Mouse (Mus musculus): ENCODE results near the gene Gm28539.

- TF ChIP-seq CTCF (IDR thresholded peaks at IDR 0.05; ENCODE audit: low read depth), result no peak
- TF ChIP-seq EP300 (IDR thresholded peaks at IDR 0.05; ENCODE audit: low read depth), result no peak
These were observed 150.5 kb downstream of the Gm28539 start for GRCm38 (mm10) chr16:18986860-18987259.

Measured in liver, embryonic 14.5 days (tissue).